Mouse (Mus musculus) limb, embryonic 10.5 days (tissue): Measurements from ENCODE around the gene Ccdc172. TPM values are rescaled to one million over a fixed set of nuclear protein-coding genes. Genes with fewer than 3 reads are reported as not detected.
A peak's percentile ranks its signal among the peaks of the same experiment; 100 is the strongest.

Experiments used
- DNase-seq: peaks from one replicate; pipeline ENCODE4 v3.0.0-alpha.2; 2017; ENCODE audit warnings: low spot score
- H3K27ac ChIP-seq: fragments of 300-500 bp; sonication (generic); 2 replicates; pipeline ENCODE4 v1.5.1; 2016; ENCODE audit warnings: mild to moderate bottlenecking
- H3K27me3 ChIP-seq: fragments of 300-500 bp; sonication (generic); 2 replicates; pipeline ENCODE4 v1.6.1; 2016; ENCODE audit warnings: low read depth, mild to moderate bottlenecking; ENCODE audit not compliant: poor library complexity, severe bottlenecking
- H3K36me3 ChIP-seq: fragments of 300-500 bp; sonication (generic); 2 replicates; pipeline ENCODE4 v1.6.1; 2016; ENCODE audit warnings: mild to moderate bottlenecking, moderate library complexity
- H3K4me1 ChIP-seq: fragments of 300-500 bp; sonication (generic); 2 replicates; pipeline ENCODE4 v1.6.1; 2016
- H3K4me3 ChIP-seq: fragments of 300-500 bp; sonication (generic); 2 replicates; pipeline ENCODE4 v1.5.1; 2016; ENCODE audit warnings: mild to moderate bottlenecking, moderate library complexity
- H3K9me3 ChIP-seq: fragments of 300-500 bp; sonication (generic); replicated peaks from 2 replicates; pipeline ENCODE4 v1.6.1; 2016; ENCODE audit warnings: mild to moderate bottlenecking
- WGBS: fragments of 180-500 bp; shearing (Covaris S2); methylation state at CpG from one replicate; pipeline ENCODE4 v1.1.7; 2016; 5-methylcytosine and 5-hydroxymethylcytosine counted together
- polyA plus RNA-seq: library from polyadenylated mRNA; unstranded; fragments of >200 nt; fragmentation: Nextera tagmentation; extraction: Ambion mirVana; gene quantifications from 2 replicates; pipeline ENCODE4 v1.2.1, GENCODE M21; 2016

Ccdc172 gene
- polyA plus RNA-seq, result not detected in 2 replicates

DNA sequence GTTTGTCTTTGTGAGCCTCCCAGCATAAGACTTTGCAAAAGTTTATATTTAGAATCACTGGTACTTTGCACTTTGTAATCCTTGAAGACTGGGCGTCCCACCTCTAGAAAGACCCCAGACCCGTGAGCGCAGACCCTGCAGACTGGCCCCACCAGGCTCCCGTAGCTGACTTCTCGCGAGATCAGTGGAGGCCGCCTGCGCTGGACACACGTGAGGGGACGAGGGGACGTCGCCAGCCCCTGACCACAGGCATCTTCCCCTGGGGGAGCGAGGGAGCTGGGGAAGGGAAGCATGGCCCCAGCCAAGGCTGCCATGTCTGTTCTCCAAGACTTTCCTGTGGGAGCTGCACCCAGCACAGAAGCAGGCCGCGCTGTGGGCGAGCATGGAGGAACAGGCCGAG lies at the start of gene Ccdc172:
Ccdc172 (plus strand) TSS at position 176 of the 400 bp plus-strand sequence.
- Histone ChIP-seq H3K4me3 (no peak within 1 kb of the TSS), H3K4me1 (no peaks in the 10 kb centered on the region), H3K36me3 (no peaks in the 10 kb centered on the region), H3K27me3 (no peaks in the 10 kb centered on the region), H3K27ac (0 out of 2 replicates have a peak within 1 kb of the TSS, but pooled peaks have one; percentile 2), H3K9me3 (no peaks in the 10 kb centered on the region)
- WGBS, result 94% methylated on average over 17 of the region's 17 CpGs
- no peak for DNase-seq

DNA sequence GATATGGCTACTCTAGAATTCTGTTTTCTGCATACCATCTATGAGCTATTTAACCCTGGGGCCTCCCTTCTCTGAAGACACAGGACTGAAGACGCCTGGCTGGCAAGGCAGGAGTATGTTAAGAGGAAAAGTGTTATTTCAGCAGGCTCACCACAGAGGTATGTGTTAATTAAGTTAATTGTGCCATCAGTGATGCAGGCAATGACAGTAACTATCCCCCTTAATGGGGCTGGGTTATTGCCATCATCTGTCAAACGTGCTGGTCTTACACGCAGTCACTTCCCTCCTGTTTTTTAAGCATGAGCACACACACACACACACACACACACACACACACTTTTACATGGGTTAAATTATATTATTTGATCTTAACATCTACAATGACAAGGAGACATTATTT lies 48.0 kb upstream of the Ccdc172 start:
- no peak for DNase-seq
- 56% methylated on average over 3 of the region's 3 CpGs for WGBS
- Histone ChIP-seq H3K9me3 (no peaks in the 10 kb centered on the region), H3K27me3 (peaks cover 7% of the 10 kb centered on the region; the same call in 1 of the 2 replicates), H3K4me3 (no peak overlapping the region), H3K4me1 (peaks cover 12% of the 10 kb centered on the region), H3K36me3 (no peaks in the 10 kb centered on the region), H3K27ac (no peak overlapping the region)

- Histone ChIP-seq H3K36me3 (no peaks in the 10 kb centered on the region), H3K4me1 (peaks cover 16% of the 10 kb centered on the region), H3K27ac (no peak overlapping the region), H3K9me3 (no peaks in the 10 kb centered on the region), H3K27me3 (0 out of 2 replicates have a peak, but pooled peaks cover 3% of the 10 kb centered on the region), H3K4me3 (no peak overlapping the region)
- DNase-seq, result no peak
- 44% methylated on average over 2 of the region's 2 CpGs for WGBS
Observed at GRCm38 (mm10) chr19:58468331-58468730, 43.5 kb upstream of the Ccdc172 start.

DNA sequence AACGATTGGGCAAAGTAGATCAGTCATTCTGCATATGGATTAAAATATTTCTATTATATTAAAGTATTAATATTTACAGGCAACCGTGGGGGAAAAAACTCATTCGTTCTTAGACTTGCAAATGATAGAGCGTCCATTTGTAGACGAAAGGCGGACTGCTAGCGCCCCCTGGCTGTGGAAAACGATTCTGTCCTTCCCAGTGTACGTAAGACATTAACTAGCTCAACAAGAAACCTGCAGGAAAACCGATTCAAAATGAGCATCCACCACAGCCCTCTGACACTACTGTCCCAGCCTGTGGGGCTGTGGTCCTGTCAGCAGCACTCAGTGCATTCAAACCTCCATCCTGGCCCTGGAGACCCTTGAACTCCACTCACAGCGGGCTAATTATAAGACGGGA lies 42.4 kb upstream of the Ccdc172 start:
- Histone ChIP-seq H3K27me3 (0 out of 2 replicates have a peak, but pooled peaks cover 3% of the 10 kb centered on the region), H3K27ac (no peak overlapping the region), H3K36me3 (no peaks in the 10 kb centered on the region), H3K9me3 (no peaks in the 10 kb centered on the region), H3K4me1 (peaks cover 16% of the 10 kb centered on the region), H3K4me3 (no peak overlapping the region)
- DNase-seq, result peak; percentile 92
- WGBS, result 19% methylated on average over 12 of the region's 12 CpGs

DNA sequence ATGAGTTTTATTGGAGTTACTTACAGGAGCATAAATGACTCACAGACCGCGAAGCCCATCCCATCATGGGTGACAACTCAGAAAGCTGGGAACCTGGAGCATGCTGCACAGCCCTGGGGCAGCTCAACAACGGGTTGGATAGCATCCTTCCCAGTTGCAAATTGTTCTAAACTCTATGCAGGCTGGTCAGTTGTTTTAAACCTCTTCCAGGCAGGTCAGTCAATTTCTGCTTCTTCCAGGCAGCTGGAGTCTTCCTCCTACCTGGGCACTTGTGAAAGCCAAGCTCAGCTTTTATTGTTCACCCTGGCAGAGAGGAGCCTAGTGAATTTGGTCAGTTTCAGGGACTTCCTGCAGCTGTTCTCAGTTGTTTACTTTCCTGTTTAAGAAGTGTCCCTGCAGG lies 37.5 kb upstream of the Ccdc172 start:
- Histone ChIP-seq H3K4me3 (no peak overlapping the region), H3K4me1 (no peaks in the 10 kb centered on the region), H3K27ac (no peak overlapping the region), H3K9me3 (no peaks in the 10 kb centered on the region), H3K36me3 (no peaks in the 10 kb centered on the region), H3K27me3 (0 out of 2 replicates have a peak, but pooled peaks cover 3% of the 10 kb centered on the region)
- DNase-seq, result no peak
- 94% methylated on average over 3 of the region's 3 CpGs for WGBS

DNA sequence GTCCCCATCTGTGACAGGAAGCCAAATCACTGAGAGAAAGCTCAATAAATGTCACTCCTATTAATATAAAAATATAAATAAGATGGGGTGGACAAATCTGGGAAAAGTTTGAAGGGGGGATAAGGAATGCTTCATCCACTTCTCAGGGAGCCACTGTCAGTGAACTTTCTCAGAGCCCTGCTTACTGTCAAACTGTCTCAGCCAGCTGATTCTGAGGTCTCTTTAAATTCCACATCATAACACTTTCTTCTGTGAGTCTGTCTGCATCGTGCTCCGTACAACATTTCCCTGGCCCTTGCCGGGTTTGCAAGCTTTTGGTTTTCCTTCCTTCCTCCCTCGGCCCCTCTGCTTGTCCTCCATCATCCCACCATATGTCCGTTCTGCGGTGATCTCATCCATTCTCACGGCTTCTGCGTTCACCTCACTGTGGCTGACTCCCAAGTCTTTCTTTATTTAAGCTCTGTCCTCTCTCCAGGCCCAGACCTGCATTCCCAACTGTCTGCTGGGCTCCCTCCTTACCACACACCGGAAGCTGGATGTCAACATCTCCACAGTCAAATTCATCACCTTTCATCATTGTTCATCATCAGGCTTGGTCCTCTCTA lies 29.3 kb upstream of the Ccdc172 start:
- H3K27ac ChIP-seq, result no peak overlapping the region
- WGBS, result 83% methylated on average over 9 of the region's 9 CpGs
- no peak for DNase-seq
- no peak overlapping the region for H3K4me3 ChIP-seq
- no peaks in the 10 kb centered on the region for H3K27me3 ChIP-seq
- H3K9me3 ChIP-seq, result no peaks in the 10 kb centered on the region
- peaks cover 14% of the 10 kb centered on the region; the same call in 1 of the 2 replicates for H3K4me1 ChIP-seq
- H3K36me3 ChIP-seq, result no peaks in the 10 kb centered on the region

DNA sequence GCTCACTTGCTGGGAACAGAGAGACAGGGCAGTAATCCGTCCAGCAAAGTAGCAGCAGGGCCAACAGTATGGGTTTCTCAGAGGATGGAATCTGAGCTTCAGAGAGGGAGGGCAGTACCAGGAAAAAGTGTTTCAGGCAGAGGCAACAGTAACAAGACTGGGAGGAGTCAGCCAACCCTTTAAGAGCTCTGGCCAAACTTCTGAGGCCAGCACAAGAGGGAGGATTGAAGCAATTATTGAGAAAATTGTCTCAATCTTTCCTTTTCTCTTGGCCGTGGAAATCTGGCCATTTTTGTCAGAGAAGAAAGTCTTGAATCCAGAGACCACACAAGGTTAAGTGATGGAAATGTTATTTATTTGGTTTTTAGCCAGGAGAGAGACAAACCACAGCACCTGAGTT lies 25.1 kb upstream of the Ccdc172 start:
- H3K36me3 ChIP-seq, result no peaks in the 10 kb centered on the region
- H3K4me3 ChIP-seq, result no peak overlapping the region
- no peaks in the 10 kb centered on the region for H3K27me3 ChIP-seq
- H3K27ac ChIP-seq, result no peak overlapping the region
- peaks cover 18% of the 10 kb centered on the region for H3K4me1 ChIP-seq
- 52% methylated on average over 2 of the region's 2 CpGs for WGBS
- DNase-seq, result no peak
- no peaks in the 10 kb centered on the region; the same call in 1 of the 2 replicates for H3K9me3 ChIP-seq

DNA sequence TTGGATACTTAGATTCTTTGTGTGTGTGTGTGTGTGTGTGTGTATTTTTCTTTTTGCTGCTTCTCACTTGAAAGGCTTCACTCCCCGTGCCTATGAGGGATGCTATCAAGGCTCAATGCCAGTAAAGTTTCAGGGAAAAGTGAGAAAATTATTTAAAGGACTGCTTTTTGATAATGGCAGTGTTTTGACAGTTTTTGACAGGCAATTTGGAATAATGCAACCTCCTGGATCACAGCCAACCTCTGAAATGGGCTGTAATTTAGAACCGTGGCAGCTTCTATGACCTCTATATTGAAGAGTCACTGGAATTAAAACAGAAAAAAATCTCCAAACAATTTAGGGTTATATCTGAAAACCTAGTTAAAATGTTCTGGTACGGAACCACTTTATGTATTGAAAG lies 14.7 kb upstream of the Ccdc172 start:
- H3K4me1 ChIP-seq, result peaks cover 3% of the 10 kb centered on the region; the same call in 1 of the 2 replicates
- DNase-seq, result no peak
- 80% methylated on average over 3 of the region's 3 CpGs for WGBS

DNA sequence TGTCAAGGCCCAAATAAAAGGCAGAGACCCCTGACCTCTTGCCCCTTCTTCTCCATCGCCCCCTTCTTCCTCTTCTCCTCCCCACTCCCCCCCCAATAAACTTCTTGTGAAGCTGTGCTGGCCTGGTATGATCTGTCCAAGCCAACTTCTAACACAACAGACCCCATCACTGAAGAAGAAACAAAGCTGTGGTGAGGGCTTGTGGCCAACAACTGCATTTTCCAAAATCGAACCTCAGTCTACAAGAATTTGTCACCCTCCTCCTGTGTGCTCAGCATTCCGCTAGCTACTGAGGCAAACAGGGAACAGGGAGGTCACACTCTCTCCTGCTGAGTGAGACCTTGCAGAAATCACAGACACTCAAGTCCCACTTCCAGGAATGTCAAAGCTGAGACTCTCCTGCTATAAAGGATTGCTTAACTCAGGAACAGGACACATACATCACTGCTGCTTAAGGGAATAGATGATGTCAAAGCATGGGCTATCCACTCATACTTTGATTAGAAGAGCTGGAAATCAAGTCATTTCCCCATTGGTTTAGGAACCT lies 12.3 kb upstream of the Ccdc172 start:
- H3K9me3 ChIP-seq, result no peaks in the 10 kb centered on the region
- H3K4me3 ChIP-seq, result no peak overlapping the region
- H3K4me1 ChIP-seq, result peaks cover 22% of the 10 kb centered on the region
- no peak overlapping the region for H3K27ac ChIP-seq
- H3K36me3 ChIP-seq, result no peaks in the 10 kb centered on the region
- 82% methylated on average over 3 of the region's 3 CpGs for WGBS
- no peaks in the 10 kb centered on the region for H3K27me3 ChIP-seq
- no peak for DNase-seq

More for the DNA sequence above, 14.7 kb upstream of the Ccdc172 start:
- no peaks in the 10 kb centered on the region for H3K36me3 ChIP-seq
- no peaks in the 10 kb centered on the region for H3K9me3 ChIP-seq
- H3K4me3 ChIP-seq, result no peak overlapping the region
- no peak overlapping the region for H3K27ac ChIP-seq
- no peaks in the 10 kb centered on the region for H3K27me3 ChIP-seq

DNA sequence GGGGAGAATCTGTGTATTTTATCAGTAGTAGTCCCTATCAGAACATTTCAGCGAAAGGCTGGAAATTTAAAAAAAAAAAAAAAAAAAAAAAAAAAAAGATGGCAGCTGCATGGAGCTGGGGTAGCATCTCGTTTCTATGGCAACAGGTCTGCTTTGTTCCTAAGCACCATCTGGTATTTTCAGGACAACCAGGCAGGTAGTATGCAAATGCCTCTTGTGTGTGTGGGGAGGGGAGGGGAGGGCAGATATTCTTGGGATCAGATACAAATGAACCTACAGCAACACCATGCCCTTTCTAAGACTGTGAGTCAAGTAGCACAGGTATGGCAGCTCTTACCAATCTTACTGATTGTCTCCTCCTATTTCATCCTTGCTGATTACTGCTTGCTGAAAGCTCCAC lies 11.7 kb upstream of the Ccdc172 start:
- Histone ChIP-seq H3K4me3 (no peak overlapping the region), H3K9me3 (no peaks in the 10 kb centered on the region), H3K27ac (no peak overlapping the region), H3K4me1 (peaks cover 25% of the 10 kb centered on the region), H3K36me3 (no peaks in the 10 kb centered on the region), H3K27me3 (no peaks in the 10 kb centered on the region)
- 92% methylated on average over 2 of the region's 2 CpGs for WGBS
- DNase-seq, result no peak

GRCm38 (mm10) chr19:58521696-58522095 lies 9.9 kb downstream of the Ccdc172 start:
- WGBS, result 92% methylated on average over 1 of the region's 1 CpGs
- Histone ChIP-seq H3K36me3 (no peaks in the 10 kb centered on the region), H3K9me3 (no peaks in the 10 kb centered on the region), H3K4me1 (peaks cover 38% of the 10 kb centered on the region), H3K4me3 (no peak overlapping the region), H3K27ac (no peak overlapping the region), H3K27me3 (no peaks in the 10 kb centered on the region)
- no peak for DNase-seq

DNA sequence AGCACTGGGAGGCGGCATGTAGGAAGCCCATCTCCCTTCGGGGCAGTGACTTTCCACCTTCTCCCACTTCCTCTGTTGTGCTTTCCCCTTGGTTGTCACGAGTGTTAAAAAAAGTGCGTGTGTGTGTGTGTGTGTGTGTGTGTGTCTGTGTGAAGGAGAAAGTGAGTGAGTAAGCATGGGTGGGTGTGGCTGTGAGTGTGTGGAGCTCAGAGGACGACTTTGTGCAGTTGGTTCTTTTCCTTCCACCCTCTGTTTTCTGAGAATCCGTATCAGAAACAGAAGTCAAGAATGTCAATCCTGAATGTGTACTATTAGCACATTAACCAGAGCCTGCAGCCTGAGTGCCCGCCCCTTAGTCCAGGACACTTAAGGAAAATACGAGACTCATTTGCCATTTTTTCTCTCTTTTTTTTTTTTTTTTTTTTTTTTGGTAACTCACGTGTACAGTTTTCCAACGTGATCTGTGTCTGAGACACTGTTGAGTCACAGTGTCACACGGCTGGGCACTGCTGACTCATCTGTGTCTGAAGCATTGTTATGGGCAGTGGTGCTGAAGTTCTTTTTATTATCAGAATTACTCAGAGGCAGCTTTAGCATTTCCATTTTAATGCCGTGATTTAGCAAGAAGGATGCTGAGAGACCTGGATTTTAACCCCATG lies 12.1 kb downstream of the Ccdc172 start:
- no peaks in the 10 kb centered on the region for H3K36me3 ChIP-seq
- 58% methylated on average over 12 of the region's 12 CpGs for WGBS
- H3K27me3 ChIP-seq, result no peaks in the 10 kb centered on the region
- no peaks in the 10 kb centered on the region for H3K9me3 ChIP-seq
- H3K27ac ChIP-seq, result no peak overlapping the region
- no peak overlapping the region for H3K4me3 ChIP-seq
- peaks cover 38% of the 10 kb centered on the region for H3K4me1 ChIP-seq
- DNase-seq, result no peak

DNA sequence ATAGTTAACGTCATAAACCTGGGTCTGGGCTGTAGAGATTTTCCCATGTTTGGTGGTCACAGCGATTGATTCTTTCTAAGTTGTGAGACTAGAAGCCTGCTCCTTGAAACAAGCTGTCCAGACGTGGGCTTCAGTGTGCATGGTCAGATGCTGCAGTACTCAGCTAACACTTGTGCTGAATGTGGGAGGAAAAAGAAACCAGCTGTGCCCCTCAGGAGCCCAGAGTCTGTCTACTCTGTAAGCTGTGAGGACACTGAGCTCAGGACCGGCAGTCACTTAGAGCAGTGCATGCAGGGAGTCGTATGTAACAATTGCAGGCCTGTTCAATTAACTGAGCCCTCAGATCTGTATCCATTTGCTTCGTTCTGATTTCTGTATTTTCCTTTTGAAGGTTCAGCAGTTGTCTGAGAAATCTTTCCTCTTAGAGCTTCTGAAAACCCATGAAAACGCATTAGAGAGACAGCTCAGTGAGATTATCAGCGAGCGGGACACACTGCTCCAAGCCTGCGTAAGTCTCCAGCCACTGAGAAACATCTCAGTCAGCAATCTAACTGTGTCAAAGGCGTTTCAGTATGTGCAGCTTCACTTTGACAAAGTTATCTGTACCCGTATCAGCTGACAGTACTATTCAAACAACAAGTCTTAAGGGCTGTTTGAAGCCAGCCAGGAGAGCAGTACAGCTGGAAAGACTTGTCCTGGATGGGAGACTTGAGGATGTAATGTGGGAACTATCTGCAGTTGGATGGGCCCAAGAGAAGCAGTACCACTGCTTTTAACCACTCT lies 13.9 kb downstream of the Ccdc172 start:
- no peaks in the 10 kb centered on the region for H3K27me3 ChIP-seq
- no peaks in the 10 kb centered on the region for H3K9me3 ChIP-seq
- H3K27ac ChIP-seq, result no peak overlapping the region
- 66% methylated on average over 12 of the region's 12 CpGs for WGBS
- no peaks in the 10 kb centered on the region for H3K36me3 ChIP-seq
- peaks cover 38% of the 10 kb centered on the region for H3K4me1 ChIP-seq
- no peak for DNase-seq
- no peak overlapping the region for H3K4me3 ChIP-seq
